Mouse (Mus musculus): ENCODE measurements at regions not wholly inside any gene's neighbourhood (a gene's known extent, or its start where the extent isn't known, plus 50 kb on each side); places are given as distances from the start of the nearest gene placed in this dataset.
A peak's percentile ranks its signal among the peaks of the same experiment; 100 is the strongest.

DNA sequence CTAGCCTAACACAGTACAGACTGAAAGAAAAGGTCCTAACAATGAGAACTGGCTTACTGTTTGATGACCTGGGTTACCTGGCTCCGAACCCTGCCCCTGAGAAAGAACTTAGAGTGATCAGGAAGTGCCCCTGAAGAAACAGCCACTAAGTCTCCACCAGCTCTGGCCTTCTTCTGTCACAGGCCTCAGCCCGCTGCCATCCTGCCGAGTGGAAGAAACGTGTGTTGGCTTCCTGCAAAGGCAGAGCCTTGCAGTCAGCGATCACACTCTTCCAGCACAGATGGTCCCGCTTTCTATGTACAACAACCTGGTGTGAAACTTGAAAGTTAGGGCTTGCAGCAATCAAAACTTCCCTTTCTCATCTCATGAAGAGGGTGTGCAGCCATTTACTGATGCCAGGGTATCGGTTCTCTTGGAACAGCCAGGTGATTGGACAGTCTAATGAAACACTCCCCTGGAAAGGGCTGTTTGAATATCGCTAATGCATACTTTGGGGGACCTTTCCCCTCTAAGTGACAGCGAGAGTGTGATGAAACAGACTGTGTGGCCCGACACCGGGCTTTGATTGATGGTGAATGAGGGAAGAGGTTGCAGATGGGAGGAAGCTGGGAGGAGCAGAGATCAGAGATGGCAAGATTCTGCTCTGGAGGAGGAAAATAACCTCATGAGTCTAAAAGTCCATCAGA is 89.4 kb upstream of the Elac2 start:
- no peaks in the 10 kb centered on the region for H3K36me3 ChIP-seq (ENCODE audit: control insufficient read depth, insufficient read depth, low read length)
- no peaks in the 10 kb centered on the region for H3K27me3 ChIP-seq (ENCODE audit: control insufficient read depth, insufficient read depth, low read length)
- no peaks in the 10 kb centered on the region; the same call in 1 of the 2 replicates for H3K4me1 ChIP-seq (ENCODE audit: control insufficient read depth, insufficient read depth, low read length)
- H3K27ac ChIP-seq (ENCODE audit: low read depth, low read length) = no peak overlapping the region
- no peak overlapping the region for H3K4me3 ChIP-seq (ENCODE audit: low read depth, low read length)
- H3K9me3 ChIP-seq (replicated peaks; ENCODE audit: control insufficient read depth, low read length) = no peaks in the 10 kb centered on the region
- no peak for ATAC-seq (replicated peaks; ENCODE audit: insufficient number of reproducible peaks, low FRiP score, low TSS enrichment)
- H3K9ac ChIP-seq (ENCODE audit: low read depth, low read length) = no peak overlapping the region
- 50% methylated on average over 11 of the region's 11 CpGs for WGBS (ENCODE audit: insufficient replicate concordance)
- H3K4me2 ChIP-seq = no peak overlapping the region

DNA sequence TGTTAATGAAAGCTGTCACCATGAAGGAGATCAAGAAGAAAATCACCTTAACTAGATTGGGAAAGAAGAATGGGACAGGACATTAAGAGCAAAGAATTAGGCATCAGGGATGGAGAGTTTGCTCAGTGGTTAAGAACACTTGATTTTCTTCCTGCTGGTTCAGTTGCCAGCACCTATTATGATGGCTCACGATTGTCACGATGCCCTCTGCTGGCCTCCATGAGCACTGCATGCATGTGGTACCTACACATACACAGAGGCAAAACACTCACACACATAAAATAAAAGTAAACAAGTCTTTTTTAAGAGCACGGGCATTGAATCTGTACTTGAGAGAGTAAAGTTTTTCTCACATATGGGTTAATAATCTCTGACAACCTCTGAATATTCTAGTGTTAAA is 88.1 kb upstream of the Elac2 start:
- H3K4me3 ChIP-seq (ENCODE audit: low read depth, low read length) = no peak overlapping the region
- H3K4me2 ChIP-seq = no peak overlapping the region
- no peaks in the 10 kb centered on the region for H3K36me3 ChIP-seq (ENCODE audit: control insufficient read depth, insufficient read depth, low read length)
- H3K4me1 ChIP-seq (ENCODE audit: control insufficient read depth, insufficient read depth, low read length) = no peaks in the 10 kb centered on the region; the same call in 1 of the 2 replicates
- no peaks in the 10 kb centered on the region for H3K9me3 ChIP-seq (replicated peaks; ENCODE audit: control insufficient read depth, low read length)
- WGBS (ENCODE audit: insufficient replicate concordance) = 39% methylated on average over 3 of the region's 3 CpGs
- no peak for ATAC-seq (replicated peaks; ENCODE audit: insufficient number of reproducible peaks, low FRiP score, low TSS enrichment)
- H3K9ac ChIP-seq (ENCODE audit: low read depth, low read length) = no peak overlapping the region
- no peaks in the 10 kb centered on the region for H3K27me3 ChIP-seq (ENCODE audit: control insufficient read depth, insufficient read depth, low read length)
- no peak overlapping the region for H3K27ac ChIP-seq (ENCODE audit: low read depth, low read length)

DNA sequence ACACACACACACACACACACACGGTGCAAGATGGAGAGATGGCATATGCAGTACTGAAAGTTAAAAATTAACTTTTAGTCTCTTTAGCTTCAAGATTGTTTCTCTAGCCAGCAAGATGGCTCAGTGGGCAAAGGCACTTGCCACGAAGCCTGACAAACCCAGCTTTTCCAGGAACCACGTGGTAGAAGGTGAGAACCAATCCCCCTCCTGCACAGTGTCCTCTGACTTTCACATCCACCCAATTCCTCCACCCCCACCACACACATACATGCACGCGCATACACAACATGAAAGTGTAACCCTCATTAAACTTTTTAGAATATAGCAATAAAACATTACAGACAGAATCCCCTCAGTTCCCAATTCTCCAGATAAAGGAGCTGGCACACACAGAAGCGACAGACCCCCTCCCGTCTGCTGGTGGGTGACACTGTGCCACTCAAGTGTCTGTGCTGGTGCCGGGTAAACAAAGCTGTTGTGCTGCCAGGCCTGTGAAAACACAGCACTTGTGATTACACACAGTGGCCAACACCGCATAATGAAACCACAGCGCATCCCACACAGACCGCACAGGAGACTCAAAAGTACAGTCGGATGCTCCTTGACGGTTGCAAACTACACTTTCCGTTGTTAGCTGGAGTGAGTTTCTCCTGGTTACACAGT is 82.9 kb upstream of the Elac2 start:
- Histone ChIP-seq H3K27ac (ENCODE audit: low read depth, low read length) (no peak overlapping the region), H3K4me2 (no peak overlapping the region), H3K27me3 (ENCODE audit: control insufficient read depth, insufficient read depth, low read length) (no peaks in the 10 kb centered on the region), H3K4me3 (ENCODE audit: low read depth, low read length) (no peak overlapping the region), H3K36me3 (ENCODE audit: control insufficient read depth, insufficient read depth, low read length) (no peaks in the 10 kb centered on the region), H3K9me3 (replicated peaks; ENCODE audit: control insufficient read depth, low read length) (no peaks in the 10 kb centered on the region), H3K9ac (ENCODE audit: low read depth, low read length) (no peak overlapping the region), H3K4me1 (ENCODE audit: control insufficient read depth, insufficient read depth, low read length) (no peaks in the 10 kb centered on the region)
- no peak for ATAC-seq (replicated peaks; ENCODE audit: insufficient number of reproducible peaks, low FRiP score, low TSS enrichment)
- WGBS (ENCODE audit: insufficient replicate concordance) = 78% methylated on average over 14 of the region's 14 CpGs

DNA sequence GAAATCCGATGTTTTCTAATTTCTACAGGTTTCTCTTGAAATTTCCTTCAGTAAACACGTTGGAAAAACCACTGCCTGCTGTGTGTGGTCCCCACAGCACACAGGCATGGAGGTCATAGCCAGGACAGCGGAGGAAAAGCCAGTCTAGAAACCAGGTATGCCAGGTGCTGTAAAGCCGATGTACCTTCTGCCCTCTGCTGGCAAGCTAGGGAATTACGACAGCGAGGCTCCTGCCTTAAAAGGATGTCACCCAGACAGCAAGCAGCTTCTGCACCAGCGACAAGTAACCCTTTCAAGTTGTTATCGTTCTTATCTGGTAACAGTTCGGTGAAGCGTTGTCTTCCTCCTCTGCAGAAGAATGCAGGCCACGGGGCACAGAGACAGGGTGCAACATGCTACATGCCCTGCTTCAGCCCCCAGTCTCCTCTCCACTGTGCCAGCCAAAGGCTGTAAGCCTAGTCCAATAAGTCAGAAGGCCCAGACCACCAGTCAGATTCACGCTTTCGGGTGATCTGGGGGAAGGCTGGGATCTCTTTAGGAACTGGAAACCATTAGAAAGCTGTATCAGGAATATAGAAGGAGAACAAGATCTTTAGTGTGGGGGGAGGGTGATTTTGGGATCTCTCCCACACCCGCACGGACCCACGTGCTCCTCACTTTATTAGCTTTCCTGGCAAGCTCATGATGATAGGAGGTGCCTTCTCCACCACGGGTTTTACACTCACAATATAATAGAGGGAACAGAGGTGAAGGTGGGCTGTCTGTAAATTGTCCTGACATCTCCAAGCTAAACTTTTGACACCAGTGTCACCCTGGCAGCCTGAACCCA is 79.9 kb upstream of the Elac2 start:
- ATAC-seq (replicated peaks; ENCODE audit: insufficient number of reproducible peaks, low FRiP score, low TSS enrichment) = no peak
- Histone ChIP-seq H3K36me3 (ENCODE audit: control insufficient read depth, insufficient read depth, low read length) (no peaks in the 10 kb centered on the region), H3K27me3 (ENCODE audit: control insufficient read depth, insufficient read depth, low read length) (no peaks in the 10 kb centered on the region), H3K9me3 (replicated peaks; ENCODE audit: control insufficient read depth, low read length) (no peaks in the 10 kb centered on the region), H3K27ac (ENCODE audit: low read depth, low read length) (no peak overlapping the region), H3K4me2 (peak overlapping the region; percentile 0; the same call in 1 of the 2 replicates), H3K4me3 (ENCODE audit: low read depth, low read length) (no peak overlapping the region), H3K9ac (ENCODE audit: low read depth, low read length) (no peak overlapping the region), H3K4me1 (ENCODE audit: control insufficient read depth, insufficient read depth, low read length) (no peaks in the 10 kb centered on the region)
- 24% methylated on average over 17 of the region's 17 CpGs for WGBS (ENCODE audit: insufficient replicate concordance)

DNA sequence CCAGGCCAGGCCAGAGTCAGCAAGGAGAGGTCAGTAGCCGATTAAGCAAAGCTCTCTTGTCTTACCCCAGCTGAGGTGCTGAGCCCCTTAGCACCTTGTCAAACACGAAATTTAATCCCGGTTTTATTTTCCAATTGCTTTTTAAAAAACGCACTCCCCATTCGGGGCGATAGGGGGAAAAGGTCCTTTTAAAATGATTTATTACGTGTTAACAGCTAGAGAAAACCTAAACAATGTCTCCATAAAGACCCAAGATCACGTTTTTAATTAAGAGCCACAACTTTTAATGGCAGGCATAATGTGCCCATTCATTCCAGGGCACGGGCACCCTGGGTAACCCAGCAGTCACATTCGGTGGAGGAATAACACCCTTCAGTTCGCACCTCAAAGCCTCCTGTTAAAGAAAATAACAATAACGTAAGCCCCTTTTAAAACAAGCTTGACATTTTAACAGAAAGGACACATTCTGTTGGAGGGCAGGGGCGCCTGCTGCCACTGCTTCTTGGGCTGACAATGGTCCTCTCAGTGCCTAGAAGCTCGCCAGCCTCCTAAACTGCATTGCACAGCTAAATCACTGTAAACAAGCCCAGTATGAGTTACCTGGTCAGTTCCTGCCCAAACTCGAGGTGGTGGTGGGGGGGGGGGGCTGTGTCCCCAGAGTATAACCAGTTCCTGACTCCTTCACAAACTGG is 79.1 kb upstream of the Elac2 start:
- ATAC-seq (replicated peaks; ENCODE audit: insufficient number of reproducible peaks, low FRiP score, low TSS enrichment) = no peak

DNA sequence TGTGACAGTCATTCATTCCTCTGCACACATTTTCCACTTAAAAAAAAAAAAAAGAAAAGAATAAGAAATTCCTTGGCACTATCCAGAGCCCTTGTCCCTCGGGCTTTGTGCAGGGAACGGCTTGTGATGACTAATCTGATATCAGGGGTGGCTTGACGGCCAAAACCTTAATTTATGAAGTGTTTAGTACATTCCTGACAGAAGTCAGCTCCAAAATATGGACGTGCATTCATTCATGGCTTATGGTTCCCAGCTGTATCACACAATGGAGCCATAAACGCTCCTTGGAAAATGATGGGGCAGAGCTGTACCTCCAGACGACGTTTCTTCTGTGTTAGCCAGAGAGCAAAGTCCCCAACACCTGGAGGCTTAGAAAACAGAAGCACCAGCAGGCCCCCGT is 62.1 kb upstream of the Elac2 start:
- Histone ChIP-seq H3K4me2 (no peak overlapping the region), H3K4me1 (ENCODE audit: control insufficient read depth, insufficient read depth, low read length) (no peaks in the 10 kb centered on the region), H3K9ac (ENCODE audit: low read depth, low read length) (no peak overlapping the region), H3K4me3 (ENCODE audit: low read depth, low read length) (no peak overlapping the region), H3K27ac (ENCODE audit: low read depth, low read length) (no peak overlapping the region), H3K36me3 (ENCODE audit: control insufficient read depth, insufficient read depth, low read length) (no peaks in the 10 kb centered on the region), H3K9me3 (replicated peaks; ENCODE audit: control insufficient read depth, low read length) (no peaks in the 10 kb centered on the region), H3K27me3 (ENCODE audit: control insufficient read depth, insufficient read depth, low read length) (no peaks in the 10 kb centered on the region)
- ATAC-seq (replicated peaks; ENCODE audit: insufficient number of reproducible peaks, low FRiP score, low TSS enrichment) = no peak
- WGBS (ENCODE audit: insufficient replicate concordance) = 56% methylated on average over 8 of the region's 8 CpGs

More for the DNA sequence above, 79.1 kb upstream of the Elac2 start:
- H3K9me3 ChIP-seq (replicated peaks; ENCODE audit: control insufficient read depth, low read length) = no peaks in the 10 kb centered on the region
- H3K9ac ChIP-seq (ENCODE audit: low read depth, low read length) = no peak overlapping the region
- WGBS (ENCODE audit: insufficient replicate concordance) = 59% methylated on average over 15 of the region's 15 CpGs
- H3K36me3 ChIP-seq (ENCODE audit: control insufficient read depth, insufficient read depth, low read length) = no peaks in the 10 kb centered on the region
- H3K4me1 ChIP-seq (ENCODE audit: control insufficient read depth, insufficient read depth, low read length) = no peaks in the 10 kb centered on the region
- H3K4me2 ChIP-seq = no peak overlapping the region
- H3K4me3 ChIP-seq (ENCODE audit: low read depth, low read length) = no peak overlapping the region
- no peaks in the 10 kb centered on the region for H3K27me3 ChIP-seq (ENCODE audit: control insufficient read depth, insufficient read depth, low read length)
- no peak overlapping the region for H3K27ac ChIP-seq (ENCODE audit: low read depth, low read length)

DNA sequence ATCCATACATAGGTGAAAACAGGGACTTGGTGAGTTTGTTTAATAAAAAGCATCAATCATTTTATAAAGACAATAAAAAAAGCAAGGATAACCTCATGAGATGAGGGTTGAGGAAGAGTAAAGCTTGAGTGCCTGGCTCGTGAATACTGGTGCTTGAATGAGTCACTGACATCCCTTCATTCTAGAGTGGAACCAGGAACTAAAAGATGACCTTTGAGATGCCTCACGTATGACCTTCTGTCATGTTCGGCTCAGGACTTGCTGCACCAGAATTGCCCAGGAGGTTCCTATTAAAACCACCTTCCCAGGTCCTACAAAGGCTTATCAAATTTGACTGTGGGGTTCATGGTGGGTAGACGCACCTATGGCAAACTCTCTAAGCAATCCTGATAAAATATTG is 61.5 kb upstream of the Elac2 start:
- Histone ChIP-seq H3K9me3 (replicated peaks; ENCODE audit: control insufficient read depth, low read length) (no peaks in the 10 kb centered on the region), H3K27ac (ENCODE audit: low read depth, low read length) (no peak overlapping the region), H3K9ac (ENCODE audit: low read depth, low read length) (no peak overlapping the region), H3K4me1 (ENCODE audit: control insufficient read depth, insufficient read depth, low read length) (no peaks in the 10 kb centered on the region), H3K36me3 (ENCODE audit: control insufficient read depth, insufficient read depth, low read length) (no peaks in the 10 kb centered on the region), H3K4me2 (no peak overlapping the region), H3K4me3 (ENCODE audit: low read depth, low read length) (no peak overlapping the region), H3K27me3 (ENCODE audit: control insufficient read depth, insufficient read depth, low read length) (no peaks in the 10 kb centered on the region)
- ATAC-seq (replicated peaks; ENCODE audit: insufficient number of reproducible peaks, low FRiP score, low TSS enrichment) = no peak
- whole genome bisulfite sequencing (ENCODE audit: insufficient replicate concordance) = 80% methylated on average over 4 of the region's 4 CpGs

DNA sequence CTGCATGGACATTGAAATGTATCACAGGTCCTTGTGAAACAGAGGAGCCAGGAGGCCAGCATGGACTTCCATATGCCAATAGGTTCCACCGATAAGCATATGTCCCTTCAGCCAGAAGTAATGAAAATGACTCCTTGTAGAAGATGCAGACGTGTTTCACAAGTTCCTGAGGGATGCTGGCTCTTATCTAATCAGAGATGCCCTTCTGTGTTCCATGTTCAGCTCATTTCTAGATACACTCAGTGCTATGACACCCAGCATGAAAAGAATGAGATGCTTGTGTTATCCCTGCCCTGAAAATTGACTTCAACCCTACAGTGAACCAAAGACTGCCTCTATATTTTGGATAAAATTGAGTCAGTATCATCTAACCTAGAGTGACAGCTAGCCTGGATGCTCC is 53.8 kb upstream of the Elac2 start:
- 0 out of 2 replicates have a peak, but pooled peaks cover 4% of the 10 kb centered on the region for H3K4me1 ChIP-seq (ENCODE audit: control insufficient read depth, insufficient read depth, low read length)
- H3K36me3 ChIP-seq (ENCODE audit: control insufficient read depth, insufficient read depth, low read length) = no peaks in the 10 kb centered on the region
- no peaks in the 10 kb centered on the region for H3K27me3 ChIP-seq (ENCODE audit: control insufficient read depth, insufficient read depth, low read length)
- H3K4me3 ChIP-seq (ENCODE audit: low read depth, low read length) = no peak overlapping the region
- ATAC-seq (replicated peaks; ENCODE audit: insufficient number of reproducible peaks, low FRiP score, low TSS enrichment) = no peak
- H3K27ac ChIP-seq (ENCODE audit: low read depth, low read length) = no peak overlapping the region
- WGBS (ENCODE audit: insufficient replicate concordance) = 66% methylated on average over 2 of the region's 2 CpGs
- no peak overlapping the region for H3K4me2 ChIP-seq
- H3K9ac ChIP-seq (ENCODE audit: low read depth, low read length) = no peak overlapping the region
- no peaks in the 10 kb centered on the region for H3K9me3 ChIP-seq (replicated peaks; ENCODE audit: control insufficient read depth, low read length)

Measured in heart, embryonic 11.5 days (tissue).